Mouse (Mus musculus) spleen, adult 2 months (tissue): ENCODE measurements around the gene Phyh.

Experiments
- CTCF ChIP-seq: fragments of 200-500 bp; IDR thresholded peaks from 2 replicates; pipeline ENCODE4 v1.5.1; 2011; ENCODE audit warnings: mild to moderate bottlenecking, inconsistent platforms; ENCODE audit not compliant: insufficient read depth, insufficient read length, insufficient replicate concordance; ENCODE audit errors: extremely low read depth
- POLR2A ChIP-seq: fragments of 200-500 bp; IDR thresholded peaks from 2 replicates; pipeline ENCODE4 v1.6.1; 2011; ENCODE audit warnings: low read depth, low read length, inconsistent platforms

GRCm38 (mm10) chr2:4929230-4929629, 10.4 kb downstream of the Phyh start:
- no peak for TF ChIP-seq CTCF
- TF ChIP-seq POLR2A, result no peak
